Mouse (Mus musculus): ENCODE measurements around the gene Plet1. TPM values are rescaled to one million over a fixed set of nuclear protein-coding genes. Genes with fewer than 3 reads are reported as not detected.

Gene Plet1
- polyA plus RNA-seq, 1 experiment from 2014 or later, result 76.4 TPM

- peak; percentile 75 for DNase-seq (ENCODE audit: low spot score)
- TF ChIP-seq CTCF (IDR thresholded peaks at IDR 0.05; ENCODE audit: low read depth), result peak; percentile 88
- no peak for TF ChIP-seq EP300 (optimal IDR thresholded peaks at IDR 0.05)
- WGBS, result 35% methylated on average over 19 of the region's 19 CpGs
- Histone ChIP-seq H3K4me1 (replicated peaks; ENCODE audit: control insufficient read depth, insufficient read depth) (no peaks in the 10 kb centered on the region), H3K4me3 (ENCODE audit: low read depth, low read length) (peak overlapping the region; percentile 17; the same call in 1 of the 2 replicates), H3K27ac (replicated peaks) (no peak overlapping the region), H3K9ac (ENCODE audit: low read length) (0 out of 2 replicates have a peak overlapping the region, but pooled peaks have one; percentile 32), H3K27me3 (ENCODE audit: control insufficient read depth, insufficient read depth, low read length) (no peaks in the 10 kb centered on the region), H3K9me3 (ENCODE audit: control insufficient read depth, low read length) (no peaks in the 10 kb centered on the region), H3K4me2 (replicated peaks; ENCODE audit: low read depth) (peak overlapping the region; percentile 49), H3K36me3 (ENCODE audit: control insufficient read depth, insufficient read depth, low read length) (no peaks in the 10 kb centered on the region)
- ATAC-seq (ENCODE audit: low FRiP score, low TSS enrichment), result peak; percentile 57
Observed at GRCm38 (mm10) chr9:50462494-50463204, 31.7 kb upstream of the Plet1 start.

- H3K9ac ChIP-seq (ENCODE audit: low read length), result no peak overlapping the region
- WGBS, result 25% methylated on average over 4 of the region's 4 CpGs
- H3K4me1 ChIP-seq (replicated peaks; ENCODE audit: control insufficient read depth, insufficient read depth), result no peaks in the 10 kb centered on the region
- ATAC-seq (ENCODE audit: low FRiP score, low TSS enrichment) (peak; percentile 64), DNase-seq (ENCODE audit: low spot score) (no peak)
- no peak overlapping the region for H3K4me3 ChIP-seq (ENCODE audit: low read depth, low read length)
- H3K27me3 ChIP-seq (ENCODE audit: control insufficient read depth, insufficient read depth, low read length), result no peaks in the 10 kb centered on the region
- no peak overlapping the region for H3K27ac ChIP-seq (replicated peaks)
- TF ChIP-seq CTCF (IDR thresholded peaks at IDR 0.05; ENCODE audit: low read depth), result no peak
- TF ChIP-seq EP300 (optimal IDR thresholded peaks at IDR 0.05), result no peak
- H3K9me3 ChIP-seq (ENCODE audit: control insufficient read depth, low read length), result no peaks in the 10 kb centered on the region
- no peaks in the 10 kb centered on the region for H3K36me3 ChIP-seq (ENCODE audit: control insufficient read depth, insufficient read depth, low read length)
- H3K4me2 ChIP-seq (replicated peaks; ENCODE audit: low read depth), result no peak overlapping the region; the same call in 1 of the 2 replicates
Observed at GRCm38 (mm10) chr9:50463205-50463508, 31.2 kb upstream of the Plet1 start.

- H3K36me3 ChIP-seq (ENCODE audit: control insufficient read depth, insufficient read depth, low read length), result no peaks in the 10 kb centered on the region
- H3K9ac ChIP-seq (ENCODE audit: low read length), result no peak overlapping the region
- H3K4me2 ChIP-seq (replicated peaks; ENCODE audit: low read depth), result no peak overlapping the region
- 48% methylated on average over 5 of the region's 5 CpGs for WGBS
- TF ChIP-seq EP300 (optimal IDR thresholded peaks at IDR 0.05) (no peak), CTCF (IDR thresholded peaks at IDR 0.05; ENCODE audit: low read depth) (no peak)
- peaks cover 3% of the 10 kb centered on the region; the same call in 1 of the 2 replicates for H3K4me1 ChIP-seq (replicated peaks; ENCODE audit: control insufficient read depth, insufficient read depth)
- peak overlapping the region; percentile 42 for H3K27ac ChIP-seq (replicated peaks)
- no peaks in the 10 kb centered on the region for H3K9me3 ChIP-seq (ENCODE audit: control insufficient read depth, low read length)
- DNase-seq (ENCODE audit: low spot score), result peak; percentile 43
- peak; percentile 93 for ATAC-seq (ENCODE audit: low FRiP score, low TSS enrichment)
- H3K27me3 ChIP-seq (ENCODE audit: control insufficient read depth, insufficient read depth, low read length), result no peaks in the 10 kb centered on the region
- H3K4me3 ChIP-seq (ENCODE audit: low read depth, low read length), result no peak overlapping the region
Observed at GRCm38 (mm10) chr9:50470377-50471100, 23.8 kb upstream of the Plet1 start.

- H3K4me3 ChIP-seq (ENCODE audit: low read depth, low read length), result no peak overlapping the region
- H3K9ac ChIP-seq (ENCODE audit: low read length), result no peak overlapping the region
- no peak for ATAC-seq (ENCODE audit: low FRiP score, low TSS enrichment)
- peaks cover 3% of the 10 kb centered on the region; the same call in 1 of the 2 replicates for H3K4me1 ChIP-seq (replicated peaks; ENCODE audit: control insufficient read depth, insufficient read depth)
- H3K27me3 ChIP-seq (ENCODE audit: control insufficient read depth, insufficient read depth, low read length), result no peaks in the 10 kb centered on the region
- H3K36me3 ChIP-seq (ENCODE audit: control insufficient read depth, insufficient read depth, low read length), result no peaks in the 10 kb centered on the region
- WGBS, result 42% methylated on average over 13 of the region's 13 CpGs
- no peak overlapping the region for H3K4me2 ChIP-seq (replicated peaks; ENCODE audit: low read depth)
- TF ChIP-seq EP300 (optimal IDR thresholded peaks at IDR 0.05), result no peak
- TF ChIP-seq CTCF (IDR thresholded peaks at IDR 0.05; ENCODE audit: low read depth), result no peak
- peak overlapping the region; percentile 42 for H3K27ac ChIP-seq (replicated peaks)
- no peaks in the 10 kb centered on the region for H3K9me3 ChIP-seq (ENCODE audit: control insufficient read depth, low read length)
- DNase-seq (ENCODE audit: low spot score), result no peak
Observed at GRCm38 (mm10) chr9:50471181-50471901, 23.0 kb upstream of the Plet1 start.

GRCm38 (mm10) chr9:50475318-50475717 lies 19.0 kb upstream of the Plet1 start:
- WGBS, result 78% methylated on average over 7 of the region's 7 CpGs

More at GRCm38 (mm10) chr9:50475318-50475717, 19.0 kb upstream of the Plet1 start:
- no peak overlapping the region for H3K4me3 ChIP-seq (ENCODE audit: low read depth, low read length)
- no peak overlapping the region for H3K4me2 ChIP-seq (replicated peaks; ENCODE audit: low read depth)
- ATAC-seq (ENCODE audit: low FRiP score, low TSS enrichment) (no peak), DNase-seq (ENCODE audit: low spot score) (no peak)
- H3K27me3 ChIP-seq (ENCODE audit: control insufficient read depth, insufficient read depth, low read length), result no peaks in the 10 kb centered on the region
- no peak for TF ChIP-seq CTCF (IDR thresholded peaks at IDR 0.05; ENCODE audit: low read depth)
- no peak for TF ChIP-seq EP300 (optimal IDR thresholded peaks at IDR 0.05)
- H3K27ac ChIP-seq (replicated peaks), result no peak overlapping the region
- H3K9me3 ChIP-seq (ENCODE audit: control insufficient read depth, low read length), result no peaks in the 10 kb centered on the region
- no peak overlapping the region for H3K9ac ChIP-seq (ENCODE audit: low read length)
- H3K36me3 ChIP-seq (ENCODE audit: control insufficient read depth, insufficient read depth, low read length), result no peaks in the 10 kb centered on the region
- H3K4me1 ChIP-seq (replicated peaks; ENCODE audit: control insufficient read depth, insufficient read depth), result peaks cover 3% of the 10 kb centered on the region; the same call in 1 of the 2 replicates

Measured in stomach, postnatal 0 days (tissue).